Mouse (Mus musculus): Measurements from ENCODE around the gene Fhl1. TPM values are rescaled to one million over a fixed set of nuclear protein-coding genes. Genes with fewer than 3 reads are reported as not detected.

Gene Fhl1
- total RNA-seq (2023; ENCODE audit: inconsistent age) = 0.72 to 1.5 TPM in 2 of 4 replicates, not detected in the others

GRCm38 (mm10) chrX:56731306-56732201, at the start of gene Fhl1:
Gene Fhl1 (plus strand): TSS chrX:56731787.

GRCm38 (mm10) chrX:56821765-56822603, 90.4 kb downstream of the Fhl1 start, which contains the start of gene Map7d3:
Gene Map7d3 (minus strand): TSS chrX:56822326.

Other genes starting within 250 kb of the Fhl1 start
- not detected in 4 replicates for gene Gm10477, start 207.0 kb upstream of the Fhl1 start, total RNA-seq (2023; ENCODE audit: inconsistent age)
- not detected in 4 replicates for gene Gm648, start 182.2 kb upstream of the Fhl1 start, total RNA-seq (2023; ENCODE audit: inconsistent age)
- 9.8 to 11.6 TPM (median 10.3 TPM) in 4 replicates for gene Mmgt1, start 133.7 kb upstream of the Fhl1 start, total RNA-seq (2023; ENCODE audit: inconsistent age)
- 8.3 to 12.3 TPM (median 10.1 TPM) in 4 replicates for gene Slc9a6, start 122.0 kb upstream of the Fhl1 start, total RNA-seq (2023; ENCODE audit: inconsistent age)
- gene Map7d3, start 90.5 kb downstream of the Fhl1 start, total RNA-seq (2023; ENCODE audit: inconsistent age) = 0.35 to 1.5 TPM (median 0.51 TPM) in 4 replicates
- not detected in 4 replicates for gene Adgrg4, start 138.4 kb downstream of the Fhl1 start, total RNA-seq (2023; ENCODE audit: inconsistent age)